Mouse (Mus musculus) heart, adult 9 months (tissue): ENCODE measurements around the gene Acot8.
"Not testable (repeated sequence)": the region's sequence is repeated elsewhere in the genome, so short reads cannot be mapped to it uniquely, and the experiment has no call there.

Experiments used
- DNase-seq, 2 experiments: peaks; one replicate each; pipeline ENCODE4 v3.0.0; 2022; ENCODE audit warnings: low spot score in 2 of 2

The Acot8 gene

DNA sequence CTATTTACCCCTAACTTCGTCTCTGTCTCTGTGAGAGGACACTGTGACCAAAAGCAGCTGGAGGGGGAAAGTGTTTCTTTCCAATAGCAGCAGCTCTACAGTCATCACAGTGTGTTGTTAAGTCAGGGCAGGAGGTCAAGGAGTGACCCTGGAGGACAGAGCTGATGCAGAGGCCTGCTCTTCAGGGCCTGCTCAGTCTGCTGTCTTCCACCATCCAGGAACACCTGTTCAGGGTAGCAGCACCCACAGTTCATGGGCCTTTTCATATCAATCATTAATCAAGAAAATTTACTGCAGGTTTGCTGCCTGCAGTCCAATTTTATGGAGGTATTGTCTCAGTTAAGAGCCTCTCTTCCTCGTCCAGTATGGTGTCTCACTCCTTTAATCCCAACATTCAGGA is 8.9 kb upstream of the Acot8 start:
- DNase-seq, result no peak

DNA sequence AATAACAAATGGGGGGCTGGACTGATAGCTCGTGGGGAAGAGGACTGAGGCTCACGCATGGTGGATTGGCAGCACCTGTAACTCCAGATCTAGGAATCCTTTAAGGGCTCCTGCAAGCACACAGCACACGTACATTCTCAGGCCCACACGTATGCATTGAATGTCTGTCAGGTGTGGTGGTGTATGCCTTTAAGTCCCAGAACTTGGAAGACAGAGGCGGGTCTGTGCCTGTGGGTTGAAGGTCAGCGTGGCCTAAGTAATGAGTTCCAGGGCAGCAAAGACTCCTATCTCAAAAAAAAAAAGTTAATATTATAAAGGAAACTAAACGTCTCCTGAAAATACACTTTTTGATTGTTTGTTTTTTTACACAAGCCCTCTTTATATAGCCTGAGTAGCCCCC is 1.9 kb upstream of the Acot8 start:
- DNase-seq, result no peak

DNA sequence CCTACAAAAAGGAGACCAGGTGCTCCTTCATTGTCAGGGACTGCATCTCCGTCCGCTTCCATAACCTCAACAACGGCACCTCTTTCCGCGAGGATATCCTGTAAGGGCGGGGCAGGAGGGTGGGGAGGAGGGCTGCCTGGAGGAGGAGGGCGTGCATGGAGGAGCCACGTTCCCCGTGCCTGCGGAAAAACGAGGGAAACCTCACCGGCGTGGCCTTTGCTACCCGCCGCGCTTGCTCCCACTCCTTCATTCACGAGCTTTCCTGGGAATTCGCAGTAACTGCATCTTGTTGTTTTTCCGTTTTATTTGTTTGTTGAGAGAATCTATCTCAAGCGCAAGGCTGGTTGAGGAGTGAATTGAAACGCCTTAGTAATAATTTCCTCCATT is 643 bp upstream of the Acot8 start:
- DNase-seq, result no peak

DNA sequence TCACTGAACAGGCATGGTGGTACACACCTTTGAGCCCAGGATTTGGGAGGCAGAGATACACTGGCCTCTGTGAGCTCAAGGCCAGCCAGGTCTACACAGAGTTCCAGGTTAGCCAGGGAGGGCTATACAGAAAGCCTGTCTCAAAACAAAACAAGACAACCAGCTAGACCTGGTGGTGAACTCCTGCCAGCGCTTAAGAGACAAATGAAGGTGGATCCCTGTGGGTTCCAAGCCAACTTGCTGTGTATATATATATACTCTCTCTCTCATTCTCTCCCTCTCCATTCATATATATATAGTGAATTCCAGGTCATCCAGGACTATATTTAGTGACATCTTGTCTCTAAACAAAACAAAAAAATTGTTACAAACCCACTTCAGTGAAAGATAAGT is 765 bp downstream of the Acot8 start:
- DNase-seq, result no peak

DNA sequence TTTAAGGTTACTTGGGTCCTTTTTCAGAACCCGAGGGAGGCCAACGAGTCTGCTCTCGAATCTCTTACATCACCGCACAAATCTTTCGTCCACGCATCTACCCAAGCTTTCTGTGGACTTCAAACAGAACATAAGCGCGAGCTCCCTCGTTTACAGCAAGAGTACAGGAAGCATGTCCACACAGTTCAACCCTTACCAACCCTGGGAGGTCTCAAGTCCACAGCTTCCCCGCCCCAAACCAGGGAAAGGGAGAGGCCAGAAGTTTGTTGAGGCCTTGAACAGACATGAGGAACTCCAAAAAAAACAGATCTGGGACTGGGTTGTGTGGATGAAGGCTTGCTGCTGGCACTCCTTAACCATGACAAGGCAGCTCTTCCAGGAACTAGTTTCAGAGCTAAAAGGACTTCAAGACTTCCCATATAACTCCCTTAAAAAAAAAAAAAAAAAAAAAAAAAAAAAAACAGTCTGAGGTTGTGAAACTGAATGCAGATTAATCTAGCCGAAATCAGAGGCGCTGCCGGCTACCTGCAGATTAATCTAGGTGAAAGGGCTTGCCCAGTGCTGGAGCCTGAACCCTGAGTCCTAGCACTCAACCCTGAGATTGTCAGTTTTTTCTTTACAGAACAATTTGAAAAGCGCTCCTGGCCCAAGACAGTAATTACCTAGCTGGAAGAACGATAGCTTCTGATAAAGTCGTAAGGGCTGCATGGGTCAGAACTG is 1.3 kb downstream of the Acot8 start:
- DNase-seq, result no peak

DNA sequence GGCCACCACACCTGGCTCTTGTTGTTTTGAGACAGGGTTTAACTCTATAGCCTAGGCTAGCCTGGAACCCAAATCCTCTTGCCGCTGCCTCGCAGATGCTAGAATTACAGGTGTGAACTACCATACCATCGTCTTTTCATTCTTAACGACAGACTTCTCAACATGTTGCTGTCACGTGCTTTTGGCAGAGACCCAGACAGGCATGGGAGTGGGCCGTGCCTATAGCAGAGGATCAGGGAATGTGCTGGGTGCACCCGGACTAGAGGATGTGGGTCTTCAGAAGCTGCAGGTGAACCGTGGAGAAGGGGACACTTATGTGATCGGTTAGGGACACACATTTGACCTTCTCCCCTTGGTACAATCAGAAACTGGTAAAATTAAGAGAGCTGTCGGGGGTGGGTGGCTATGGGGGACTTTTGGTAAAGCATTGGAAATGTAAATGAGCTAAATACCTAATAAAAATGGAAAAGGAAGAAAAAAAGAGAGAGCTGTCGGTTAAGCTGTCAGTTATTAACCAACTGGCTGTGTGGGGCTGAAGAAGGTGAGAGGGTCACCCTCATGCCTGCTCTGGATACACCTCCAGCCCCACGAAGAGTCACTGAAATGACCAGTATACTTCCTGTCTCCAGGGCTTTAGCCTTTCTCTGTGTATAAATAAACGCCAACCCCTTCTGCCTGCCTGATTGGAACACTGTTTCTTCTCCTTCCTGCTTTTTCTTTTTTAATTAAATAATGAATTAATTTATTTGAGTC is 4.3 kb downstream of the Acot8 start:
- DNase-seq, result no peak

DNA sequence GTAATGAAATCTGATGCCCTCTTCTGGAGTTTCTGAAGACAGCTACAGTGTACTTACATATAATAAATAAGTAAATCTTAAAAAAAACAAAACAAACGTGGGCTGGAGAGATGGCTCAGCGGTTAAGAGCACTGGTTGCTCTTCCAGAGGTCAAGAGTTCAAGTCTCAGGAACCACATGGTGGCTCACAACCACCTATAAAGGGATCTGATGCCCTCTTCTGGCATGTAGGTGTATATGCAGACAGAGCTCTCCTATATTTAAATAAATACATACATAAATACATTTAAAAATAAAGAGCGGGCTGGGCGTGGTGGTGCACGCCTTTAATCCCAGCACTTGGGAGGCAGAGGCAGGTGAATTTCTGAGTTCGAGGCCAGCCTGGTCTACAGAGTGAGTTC is 6.1 kb downstream of the Acot8 start:
- not testable (repeated sequence) for DNase-seq

DNA sequence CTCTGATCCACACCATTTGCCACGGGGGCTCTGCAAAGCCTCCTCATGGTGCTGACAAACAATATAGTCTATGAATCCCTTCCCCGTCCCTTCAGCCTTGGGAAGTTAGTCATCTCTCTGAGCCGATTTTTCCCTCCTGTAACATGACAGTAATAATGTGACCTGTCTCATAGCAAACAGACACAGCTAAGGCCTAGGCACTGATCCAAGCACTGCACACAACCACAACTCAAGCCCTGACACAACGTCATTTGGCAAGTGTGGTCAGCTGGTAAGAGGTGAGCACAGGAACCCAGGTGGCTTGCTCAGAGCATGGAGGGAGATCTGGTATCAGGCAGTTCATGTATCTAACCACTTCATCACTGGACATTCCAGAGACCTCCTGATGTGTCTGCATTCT is 8.8 kb downstream of the Acot8 start:
- no peak for DNase-seq

DNA sequence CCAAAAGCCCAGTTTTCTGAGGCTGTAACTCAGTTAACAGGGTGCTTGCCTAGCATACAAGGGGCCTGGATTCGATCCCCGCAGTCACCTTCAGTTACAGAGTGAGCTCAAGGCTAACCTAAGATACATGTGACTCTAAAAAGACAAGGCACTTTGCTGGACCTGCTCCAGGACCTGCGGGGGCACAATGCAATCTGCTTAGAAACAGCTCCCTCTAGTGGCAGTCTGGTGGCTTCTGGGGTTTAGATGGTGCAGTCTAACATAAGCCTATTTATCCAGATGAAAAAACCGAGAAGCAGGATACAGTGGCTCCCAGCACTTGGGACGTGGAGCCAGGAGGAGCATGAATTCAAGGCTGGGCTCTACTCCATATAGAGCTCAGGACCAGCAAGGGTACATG is 10.4 kb downstream of the Acot8 start:
- DNase-seq, result peak; percentile 59 to 77

DNA sequence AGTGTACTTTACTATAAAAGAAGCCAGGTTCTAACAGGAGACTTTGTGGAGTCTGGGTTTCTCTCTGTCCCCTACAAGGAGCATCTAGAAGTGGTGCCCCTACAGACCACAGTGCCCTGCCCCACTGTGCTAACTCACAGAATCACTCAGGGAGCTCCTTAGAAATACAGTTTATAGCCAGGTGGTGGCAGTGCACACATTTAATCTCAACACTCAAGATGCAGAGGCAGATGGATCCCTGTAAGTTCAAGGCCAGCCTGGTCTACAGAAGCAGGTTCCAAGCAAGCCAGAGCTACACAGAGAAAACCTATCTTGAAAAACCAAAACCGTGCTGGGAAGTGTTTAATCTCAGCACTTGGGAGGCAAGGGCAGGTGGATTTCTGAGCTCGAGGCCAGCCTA is 10.9 kb downstream of the Acot8 start:
- DNase-seq, result no peak

DNA sequence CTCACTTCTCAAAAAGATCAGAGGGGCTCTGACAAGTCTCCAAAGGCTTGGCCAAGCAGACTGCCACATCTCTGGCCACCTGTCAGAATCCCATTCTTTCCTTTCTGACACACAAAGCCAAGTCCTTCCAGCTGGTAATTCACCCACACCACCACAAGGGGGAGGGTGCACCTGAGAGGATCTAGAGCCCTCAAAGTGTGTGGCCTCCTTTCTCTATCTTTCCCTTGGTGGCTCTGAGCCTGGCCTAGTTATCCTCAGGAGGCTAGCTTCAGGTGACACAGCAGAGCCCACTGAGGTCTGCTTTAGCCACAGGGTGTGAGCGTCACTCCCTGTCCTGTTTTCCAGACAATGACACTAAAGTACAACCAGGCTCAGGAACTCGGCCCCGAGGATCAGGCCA is 11.4 kb downstream of the Acot8 start:
- DNase-seq, result peak in 1 of 2 experiments; percentile 51

DNA sequence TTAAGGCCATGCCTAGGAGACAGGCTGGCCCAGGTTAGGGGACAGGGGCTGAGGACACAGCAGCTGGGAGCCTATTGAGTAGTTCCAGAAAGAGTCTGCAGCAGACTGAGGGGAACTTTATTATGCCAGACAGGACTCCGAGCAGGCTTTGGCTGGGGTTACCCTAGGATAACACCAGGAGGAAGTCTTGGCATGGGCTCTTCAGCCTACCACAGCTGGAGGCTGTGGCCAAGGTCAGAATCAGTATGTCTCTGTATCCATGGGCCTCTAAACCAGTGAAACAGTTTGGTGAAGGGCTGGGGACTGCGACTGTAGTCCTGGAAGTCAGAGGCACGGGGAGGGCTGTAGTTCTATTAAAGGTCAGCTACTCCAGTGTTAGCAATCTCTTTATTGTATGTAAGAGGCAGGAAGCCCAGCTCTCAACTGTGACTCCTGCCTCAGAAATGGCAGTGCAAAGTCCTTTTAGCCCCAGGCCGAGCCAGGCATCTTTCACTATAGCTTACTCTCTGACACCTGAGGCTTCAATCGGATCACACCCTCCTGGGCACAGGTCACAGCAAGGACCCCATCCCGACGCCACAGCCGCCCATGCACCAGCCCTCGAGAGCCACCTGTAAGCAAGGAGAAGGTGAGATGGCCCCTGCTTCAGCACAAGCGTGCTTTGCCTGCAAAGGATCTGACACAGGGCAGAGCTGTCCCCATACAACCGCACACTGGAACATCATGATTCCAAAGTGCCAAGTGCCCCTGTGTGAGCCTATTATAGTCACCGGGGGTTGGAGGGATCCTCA is 12.1 kb downstream of the Acot8 start:
- DNase-seq, result no peak

DNA sequence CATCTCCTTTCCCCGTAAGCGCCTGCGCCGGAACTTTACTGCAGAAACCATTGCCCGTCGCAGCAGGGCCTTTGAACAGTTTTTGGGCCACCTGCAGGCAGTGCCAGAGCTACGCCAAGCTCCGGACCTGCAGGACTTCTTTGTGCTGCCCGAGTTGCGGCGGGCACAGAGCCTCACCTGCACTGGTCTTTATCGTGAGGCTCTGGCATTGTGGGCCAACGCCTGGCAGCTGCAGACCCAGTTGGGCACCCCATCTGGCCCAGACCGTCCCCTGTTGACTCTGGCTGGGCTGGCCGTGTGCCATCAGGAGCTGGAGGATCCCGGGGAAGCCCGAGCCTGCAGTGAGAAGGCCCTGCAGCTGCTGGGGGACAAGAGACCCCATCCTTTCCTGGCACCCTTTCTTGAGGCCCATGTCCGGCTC is 12.8 kb downstream of the Acot8 start:
- DNase-seq, result no peak

DNA sequence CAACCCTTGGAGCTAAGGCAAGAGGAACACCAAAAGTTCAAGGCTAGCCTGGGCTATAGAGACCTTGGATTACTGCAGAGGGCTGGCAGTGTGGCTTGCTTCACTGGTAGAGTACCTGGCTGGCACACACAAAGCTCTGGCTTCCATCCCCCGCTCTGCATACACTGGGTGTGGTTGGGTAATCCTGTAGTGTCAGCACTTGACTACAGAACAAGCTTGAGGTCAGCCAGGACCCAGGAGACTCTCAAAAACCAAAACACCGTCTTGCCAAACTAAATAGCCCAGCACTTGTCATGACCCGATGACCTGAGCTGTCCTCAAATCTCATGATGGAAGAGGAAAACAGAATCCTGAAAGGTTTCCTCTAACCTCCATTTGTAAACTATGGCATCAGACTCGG is 14.2 kb downstream of the Acot8 start:
- no peak for DNase-seq

DNA sequence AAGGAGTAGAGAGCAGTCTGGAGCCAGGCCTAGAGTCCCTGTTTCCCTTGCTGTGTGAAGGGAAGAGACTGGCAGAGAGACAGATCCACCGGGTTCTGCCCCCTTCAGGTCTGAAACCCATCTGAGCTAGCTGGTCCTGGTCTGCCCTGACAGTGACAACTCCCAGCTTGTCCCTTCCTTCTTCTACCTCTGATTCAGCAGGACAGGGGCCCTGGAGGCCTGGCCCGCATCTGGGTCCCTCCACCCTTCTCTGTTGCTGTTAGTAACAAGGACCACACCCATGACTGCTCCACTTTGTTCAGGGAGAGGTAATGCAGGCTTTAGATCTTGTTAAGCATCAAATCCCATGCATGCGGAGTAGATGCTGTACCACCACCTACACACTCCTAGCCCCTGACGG is 16.3 kb downstream of the Acot8 start:
- DNase-seq, result no peak

DNA sequence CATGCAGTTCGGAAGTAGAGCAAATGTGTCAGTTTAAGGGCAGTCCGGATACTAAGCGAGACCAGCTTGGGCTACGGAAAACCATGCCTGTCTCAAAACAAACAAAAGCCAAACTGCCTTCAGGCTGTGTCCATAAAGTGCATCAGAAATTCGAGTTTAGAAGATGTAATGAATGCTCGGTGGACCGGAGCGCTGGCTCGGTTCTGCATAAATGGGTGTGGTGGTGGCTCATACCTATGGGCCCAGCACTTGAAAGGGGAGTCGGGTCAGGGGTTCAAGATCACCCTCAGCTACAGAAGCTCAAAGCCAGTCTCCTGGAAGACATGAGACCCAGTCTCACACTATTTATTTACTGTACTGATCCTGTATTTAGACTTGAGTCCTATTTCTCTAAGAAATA is 16.9 kb downstream of the Acot8 start:
- no peak for DNase-seq

DNA sequence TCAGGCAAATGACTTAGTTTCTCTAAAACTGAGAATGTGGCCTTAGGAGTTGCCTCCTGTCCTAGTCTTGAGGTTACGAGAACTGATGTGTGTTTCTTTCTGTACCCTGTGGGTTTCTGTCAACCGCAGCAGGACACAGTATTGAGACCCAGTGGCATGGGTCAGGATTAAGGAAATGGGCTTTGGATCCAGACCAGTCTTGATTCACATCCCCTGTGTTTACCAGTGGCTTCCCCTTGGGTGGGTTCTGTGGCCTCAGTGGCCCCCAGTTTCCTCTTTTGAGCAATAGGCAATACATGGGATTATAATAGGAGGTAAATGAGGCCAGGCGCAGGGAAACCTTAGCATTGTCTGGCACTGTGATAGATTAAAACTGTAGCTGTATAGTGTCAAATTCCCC is 17.6 kb downstream of the Acot8 start:
- no peak for DNase-seq

DNA sequence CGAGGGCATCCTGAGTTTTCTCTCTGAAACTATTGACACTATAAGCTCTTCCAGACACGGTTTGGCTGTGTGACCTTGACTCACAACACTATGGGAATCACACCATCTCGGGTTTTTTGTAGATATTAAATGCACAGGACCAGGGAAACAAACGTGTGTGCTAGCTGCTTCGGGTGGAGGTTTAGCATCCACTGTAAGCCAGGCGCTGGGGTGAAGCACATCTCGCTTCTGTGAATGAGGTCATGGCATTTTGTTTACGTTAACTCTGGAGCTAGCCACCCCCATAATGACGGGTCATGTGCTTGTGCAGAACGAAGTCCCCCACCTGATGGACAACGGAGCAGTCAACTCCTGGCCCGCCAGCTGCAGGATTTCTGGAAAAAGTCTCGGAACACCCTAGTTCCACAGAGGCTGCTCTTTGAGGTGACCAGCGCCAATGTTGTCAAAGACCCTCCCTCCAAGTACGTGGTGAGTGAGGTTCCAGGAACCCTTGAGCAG is 18.2 kb downstream of the Acot8 start:
- DNase-seq, result peak in 1 of 2 experiments; percentile 41

DNA sequence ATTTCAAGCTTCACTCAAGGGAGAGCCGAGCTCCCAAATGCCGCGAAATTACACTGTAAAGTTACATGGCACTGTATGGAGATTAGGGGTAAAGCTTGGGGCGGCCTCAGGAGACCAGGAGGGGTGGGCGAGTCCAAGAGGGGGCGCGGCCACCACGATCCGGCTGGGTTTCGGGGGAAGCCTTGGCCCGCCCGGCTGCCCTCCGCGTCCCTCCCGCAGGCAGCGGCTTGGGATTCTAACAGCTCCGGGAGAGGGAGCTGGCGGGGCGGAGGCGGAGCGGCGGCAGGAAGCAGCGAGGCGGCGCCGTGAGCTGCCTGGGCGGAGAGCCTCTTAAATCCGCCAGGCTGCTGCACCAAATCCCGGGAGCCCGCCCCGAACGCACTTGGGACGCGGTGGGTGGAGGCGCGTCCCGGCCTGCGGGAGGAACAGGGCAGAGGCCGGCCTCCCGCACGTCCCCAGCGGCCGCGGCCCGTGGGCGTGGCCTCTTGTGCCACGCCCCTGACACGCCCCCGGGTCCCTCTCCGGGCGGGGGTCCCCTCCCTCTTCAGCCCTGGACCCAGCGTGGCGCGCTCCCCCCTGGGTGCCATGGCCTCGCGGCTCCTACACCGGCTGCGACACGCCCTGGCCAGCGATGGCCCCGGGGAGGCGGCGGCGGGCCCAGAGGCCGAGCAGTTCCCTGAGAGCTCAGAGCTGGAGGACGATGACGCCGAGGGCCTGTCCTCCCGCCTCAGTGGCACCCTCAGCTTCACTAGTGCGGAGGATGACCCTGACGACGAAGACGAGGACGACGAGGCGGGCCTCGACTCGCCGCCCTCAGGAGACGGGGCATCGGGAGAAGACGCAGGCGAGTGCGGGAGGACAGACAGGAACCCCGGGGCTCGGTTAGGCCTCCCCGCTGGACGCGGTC is 18.9 kb downstream of the Acot8 start, which contains the start of gene Snx21:
Snx21 (plus strand) TSS at position 343 of the 907 bp plus-strand sequence.
- peak; percentile 94 to 95 for DNase-seq

DNA sequence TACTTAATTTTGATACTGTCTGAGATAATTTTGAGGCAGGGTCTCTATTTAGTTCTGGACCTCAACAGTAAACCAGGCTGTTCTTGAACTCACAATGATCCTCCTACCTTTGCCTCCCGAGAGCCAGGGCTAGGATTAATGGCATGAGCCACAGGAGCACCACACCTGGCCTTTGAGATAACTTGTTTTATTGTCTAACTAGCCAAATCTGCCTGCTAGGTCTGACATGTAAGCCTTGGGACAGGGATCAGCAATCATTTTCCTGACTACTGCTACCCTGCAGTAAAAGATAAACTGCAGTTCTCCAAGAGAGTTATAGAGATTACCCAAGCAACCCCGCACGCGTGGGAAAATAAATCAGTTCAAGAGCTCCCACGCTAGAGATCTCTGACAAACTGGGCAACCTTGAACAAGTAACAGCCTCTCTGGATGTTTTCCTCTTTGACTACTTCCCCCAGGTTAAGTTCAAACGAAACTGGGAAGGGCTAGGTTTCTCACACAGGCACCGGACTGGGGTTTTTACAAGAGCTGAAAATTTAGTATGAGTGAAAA is 19.7 kb downstream of the Acot8 start:
- DNase-seq, result no peak
